In genomic region chr5:91655263-91655662, GRCm38 (mm10) we compare ENCODE assay signal across 28 mouse cellular contexts.
DNase-seq lines count a peak whose midpoint lies in the region; ATAC-seq and TF ChIP-seq lines count a peak whose summit lies in the region.
"Had no signal": no experiment of that assay in that cellular context is flagged by ENCODE, and none has a peak within 500 bp of the region (broad histone marks: within the 10 kb centered on the region; RNA-seq: fewer than 3 reads in every experiment).

No protein-coding gene starts in this region.

- no peak overlapping the region for H3K4me3 ChIP-seq in lung, embryonic 14.5 days (ENCODE audit: low read depth, low read length)
- H3K4me3 ChIP-seq in lung, postnatal 0 days (ENCODE audit: low read depth, low read length): no peak overlapping the region
- H3K4me3 ChIP-seq: embryonic facial prominence, embryonic 12.5 days; embryonic facial prominence, embryonic 15.5 days; gastrocnemius, adult 2 months; heart, embryonic 12.5 days; heart, embryonic 15.5 days; hindbrain, embryonic 10.5 days; hindbrain, embryonic 13.5 days had no signal

- peak; percentile 88; the same call in 1 of the 2 replicates for ATAC-seq in lung, embryonic 14.5 days (ENCODE audit: insufficient read depth)
- ATAC-seq in lung, postnatal 0 days: peak; percentile 78
- ATAC-seq in megakaryocyte-erythroid progenitor cell, adult 5-6 weeks (replicated peaks; ENCODE audit: low FRiP score, low TSS enrichment, poor library complexity, severe bottlenecking): peak; percentile 41; the same call in 1 of the 2 replicates
- ATAC-seq: CD4-positive, CD25-positive, alpha-beta regulatory T cell, adult 4 months; forebrain, embryonic 14.5 days; forebrain, postnatal 0 days; hindbrain, embryonic 16.5 days had no signal

- WGBS in lung, embryonic 14.5 days: 54% methylated on average over 3 of the region's 3 CpGs
- WGBS in lung, postnatal 0 days: 42% methylated on average over 3 of the region's 3 CpGs

- H3K4me1 ChIP-seq in lung, embryonic 14.5 days (ENCODE audit: insufficient read depth): no peaks in the 10 kb centered on the region
- no peaks in the 10 kb centered on the region for H3K4me1 ChIP-seq in lung, postnatal 0 days (ENCODE audit: insufficient read depth, low read depth, low read length)
- H3K4me1 ChIP-seq: embryonic facial prominence, embryonic 12.5 days; embryonic facial prominence, embryonic 15.5 days; heart, embryonic 12.5 days; heart, embryonic 15.5 days; hindbrain, embryonic 10.5 days had no signal

- no peak overlapping the region for H3K9ac ChIP-seq in lung, embryonic 14.5 days
- no peak overlapping the region for H3K9ac ChIP-seq in lung, postnatal 0 days (replicated peaks; ENCODE audit: low read depth)
- H3K9ac ChIP-seq: embryonic facial prominence, embryonic 12.5 days; embryonic facial prominence, embryonic 15.5 days; forebrain, postnatal 0 days; heart, embryonic 12.5 days; heart, embryonic 15.5 days; hindbrain, embryonic 13.5 days had no signal

- H3K4me2 ChIP-seq in lung, embryonic 14.5 days: no peak overlapping the region
- H3K4me2 ChIP-seq in lung, postnatal 0 days (replicated peaks; ENCODE audit: low read depth, low read length): no peak overlapping the region
- H3K4me2 ChIP-seq: embryonic facial prominence, embryonic 12.5 days; embryonic facial prominence, embryonic 15.5 days; heart, embryonic 12.5 days; heart, embryonic 15.5 days; hindbrain, embryonic 13.5 days had no signal

- no peak for TF ChIP-seq CTCF in lung, embryonic 14.5 days (IDR thresholded peaks at IDR 0.05; ENCODE audit: low read depth)
- TF ChIP-seq CTCF in lung, postnatal 0 days (IDR thresholded peaks at IDR 0.05): no peak

- no peaks in the 10 kb centered on the region for H3K36me3 ChIP-seq in lung, embryonic 14.5 days (ENCODE audit: insufficient read depth)
- no peaks in the 10 kb centered on the region for H3K36me3 ChIP-seq in lung, postnatal 0 days (ENCODE audit: insufficient read depth, low read length)
- H3K36me3 ChIP-seq: embryonic facial prominence, embryonic 12.5 days; embryonic facial prominence, embryonic 15.5 days; heart, embryonic 12.5 days; heart, embryonic 15.5 days; hindbrain, embryonic 10.5 days; hindbrain, embryonic 13.5 days had no signal

- TF ChIP-seq EP300 in lung, postnatal 0 days (IDR thresholded peaks at IDR 0.05): no peak

- H3K27ac ChIP-seq in lung, embryonic 14.5 days (ENCODE audit: low read depth): no peak overlapping the region
- H3K27ac ChIP-seq in lung, postnatal 0 days (ENCODE audit: low read length): no peak overlapping the region
- H3K27ac ChIP-seq: embryonic facial prominence, embryonic 12.5 days; embryonic facial prominence, embryonic 15.5 days; gastrocnemius, adult 2 months; heart, embryonic 15.5 days; hindbrain, embryonic 10.5 days; hindbrain, embryonic 13.5 days had no signal

- H3K9me3 ChIP-seq in lung, embryonic 14.5 days (ENCODE audit: low read depth, low read length): no peaks in the 10 kb centered on the region
- H3K9me3 ChIP-seq in lung, postnatal 0 days (ENCODE audit: low read length): no peaks in the 10 kb centered on the region
- H3K9me3 ChIP-seq: embryonic facial prominence, embryonic 12.5 days; embryonic facial prominence, embryonic 15.5 days; heart, embryonic 12.5 days; heart, embryonic 15.5 days; hindbrain, embryonic 10.5 days; hindbrain, embryonic 13.5 days had no signal

- H3K27me3 ChIP-seq in lung, embryonic 14.5 days (ENCODE audit: insufficient read depth, low read length): no peaks in the 10 kb centered on the region
- no peaks in the 10 kb centered on the region for H3K27me3 ChIP-seq in lung, postnatal 0 days (replicated peaks; ENCODE audit: insufficient read depth, low read length)
- H3K27me3 ChIP-seq: embryonic facial prominence, embryonic 12.5 days; embryonic facial prominence, embryonic 15.5 days; heart, embryonic 12.5 days; heart, embryonic 15.5 days; hindbrain, embryonic 13.5 days had no signal

- peak; percentile 72 for DNase-seq in lung, embryonic 14.5 days
- no peak for DNase-seq in lung, postnatal 36 days
- peak; percentile 68 for DNase-seq in lung, postnatal 0 days (ENCODE audit: low spot score)
- DNase-seq in lung, adult 18-20 months: no peak
- DNase-seq in ovary, postnatal 36 days (ENCODE audit: low spot score): peak; percentile 42
- DNase-seq in ovary, postnatal 10 days (ENCODE audit: low spot score): no peak
- DNase-seq in left cerebral cortex, adult 9 months (ENCODE audit: low spot score in 2 of 2): no peak
- DNase-seq: adrenal gland, adult 2 months; adrenal gland, postnatal 14 days; cerebellum, adult 18-20 months; cerebellum, adult 9-10 months; cerebellum, postnatal 14 days; forebrain, postnatal 0 days; gastrocnemius, adult 2 months; gastrocnemius, postnatal 14 days; heart, adult 18-20 months; heart, postnatal 10 days; heart, postnatal 36 days had no signal

Comparison
In these comparisons a context has a peak if more than half of its experiments do, and no peak if none do; other contexts are left out.
1. DNase-seq: peak in lung, embryonic 14.5 days (single experiment), lung, postnatal 0 days (single experiment) and ovary, postnatal 36 days (single experiment); none in lung, postnatal 36 days (single experiment), lung, adult 18-20 months (0 of 2), ovary, postnatal 10 days (single experiment) and left cerebral cortex, adult 9 months (0 of 2).
2. Peak in every context shown above with its lines, with median percentiles within 50 percentile points of each other: ATAC-seq.